Mouse (Mus musculus) MEL (cell line): Measurements from ENCODE around the gene Nudt9. TPM values are rescaled to one million over a fixed set of nuclear protein-coding genes. Genes with fewer than 3 reads are reported as not detected.

ENCODE experiments used
- DNase-seq: peaks from one replicate; pipeline ENCODE4 v3.0.0; 2011; ENCODE audit warnings: low read depth, low spot score
- H3K27ac ChIP-seq: 2 replicates; pipeline ENCODE4 v1.5.1; 2012; ENCODE audit warnings: low read depth, mild to moderate bottlenecking, control low read depth, low read length, moderate library complexity; ENCODE audit not compliant: control insufficient read depth
- H3K27me3 ChIP-seq, 2 experiments: fragments of 150-350 bp in 1 of 2; sonication (generic) in 1 of 2; 2 replicates each; pipeline ENCODE4 v1.6.1; 2012; ENCODE audit warnings: low read length in 2 of 2, mild to moderate bottlenecking in 2 of 2, improper control_type of control experiment in 1 of 2, moderate library complexity in 1 of 2; ENCODE audit not compliant: insufficient read depth in 2 of 2, control insufficient read depth in 1 of 2
- H3K36me3 ChIP-seq, 2 experiments: 2 replicates each; pipeline ENCODE4 v1.6.1; 2012 to 2014; ENCODE audit warnings: low read length in 2 of 2, improper control_type of control experiment in 1 of 2, inconsistent platforms in 1 of 2, mild to moderate bottlenecking in 1 of 2; ENCODE audit not compliant: insufficient read depth in 2 of 2, control insufficient read depth in 1 of 2
- H3K4me1 ChIP-seq, 2 experiments: fragments of 150-350 bp in 1 of 2; sonication (generic) in 1 of 2; 2 replicates each; pipeline ENCODE4 v1.6.1; 2012; ENCODE audit warnings: low read length in 2 of 2, improper control_type of control experiment in 1 of 2, mild to moderate bottlenecking in 1 of 2; ENCODE audit not compliant: insufficient read depth in 2 of 2, control insufficient read depth in 1 of 2
- H3K4me3 ChIP-seq, 2 experiments: fragments of 150-350 bp in 1 of 2; sonication (generic) in 1 of 2; 2 replicates each; pipeline ENCODE4 v1.5.1; 2012; ENCODE audit warnings: low read depth in 2 of 2, low read length in 2 of 2, mild to moderate bottlenecking in 2 of 2, moderate library complexity in 2 of 2, control low read depth in 1 of 2, improper control_type of control experiment in 1 of 2; ENCODE audit not compliant: control insufficient read depth in 1 of 2, insufficient read depth in 1 of 2
- H3K79me2 ChIP-seq: 2 replicates; pipeline ENCODE4 v1.6.1; 2012; ENCODE audit warnings: mild to moderate bottlenecking, low read length, moderate library complexity; ENCODE audit not compliant: control insufficient read depth, poor library complexity, insufficient read depth
- H3K9ac ChIP-seq: 2 replicates; pipeline ENCODE4 v1.6.1; 2012; ENCODE audit warnings: low read depth, mild to moderate bottlenecking, control low read depth, low read length, moderate library complexity; ENCODE audit not compliant: control insufficient read depth, poor library complexity, severe bottlenecking
- H3K9me3 ChIP-seq: fragments of 150-350 bp; sonication (generic); replicated peaks from 2 replicates; pipeline ENCODE4 v1.6.1; 2012; ENCODE audit warnings: mild to moderate bottlenecking, low read length, improper control_type of control experiment, moderate library complexity; ENCODE audit not compliant: insufficient read depth
- CTCF ChIP-seq, 3 experiments: IDR thresholded peaks in 2 of 3; conservative IDR thresholded peaks in 1 of 3; 2 replicates each; pipeline ENCODE4 v1.5.1; 2011 to 2012; ENCODE audit warnings: low read length in 3 of 3, low read depth in 2 of 3, mild to moderate bottlenecking in 2 of 3, improper control_type of control experiment in 1 of 3, inconsistent platforms in 1 of 3, mixed read lengths in 1 of 3, moderate library complexity in 1 of 3; ENCODE audit not compliant: control insufficient read depth in 1 of 3, insufficient read depth in 1 of 3, poor library complexity in 1 of 3, severe bottlenecking in 1 of 3
- EP300 ChIP-seq, 2 experiments: IDR thresholded peaks; 2 replicates each; pipeline ENCODE4 v1.6.1; 2011; ENCODE audit warnings: improper control_type of control experiment in 2 of 2, low read length in 2 of 2, low read depth in 1 of 2, mild to moderate bottlenecking in 1 of 2
- ETS1 ChIP-seq: IDR thresholded peaks from 2 replicates; pipeline ENCODE4 v1.6.1; 2012; ENCODE audit warnings: low read depth, mild to moderate bottlenecking, inconsistent platforms, low read length, improper control_type of control experiment, moderate library complexity
- GATA1 ChIP-seq: IDR thresholded peaks from 2 replicates; pipeline ENCODE4 v1.6.1; 2011; ENCODE audit warnings: low read depth, low read length, improper control_type of control experiment
- KAT2A ChIP-seq: conservative IDR thresholded peaks from 2 replicates; pipeline ENCODE4 v1.6.1; 2012; ENCODE audit warnings: low read depth, low read length, improper control_type of control experiment, inconsistent platforms
- MYC ChIP-seq: IDR thresholded peaks from 2 replicates; pipeline ENCODE4 v1.6.1; 2011; ENCODE audit warnings: low read depth, mild to moderate bottlenecking, low read length, improper control_type of control experiment, moderate library complexity
- POLR2A ChIP-seq, 2 experiments: IDR thresholded peaks; 2 replicates each; pipeline ENCODE4 v1.6.1; 2011 to 2012; ENCODE audit warnings: low read length in 2 of 2, mild to moderate bottlenecking in 2 of 2, control low read depth in 1 of 2, improper control_type of control experiment in 1 of 2, low read depth in 1 of 2, moderate library complexity in 1 of 2; ENCODE audit not compliant: control insufficient read depth in 1 of 2, insufficient read depth in 1 of 2, poor library complexity in 1 of 2
- POLR2AphosphoS5 ChIP-seq: IDR thresholded peaks from 2 replicates; pipeline ENCODE4 v1.6.1; 2012; ENCODE audit warnings: low read depth, borderline replicate concordance, mild to moderate bottlenecking, inconsistent platforms, low read length, moderate library complexity, mixed read lengths
- RAD21 ChIP-seq: IDR thresholded peaks from 2 replicates; pipeline ENCODE4 v1.6.1; 2011; ENCODE audit warnings: mild to moderate bottlenecking, low read depth, low read length, improper control_type of control experiment
- RCOR1 ChIP-seq: IDR thresholded peaks from 2 replicates; pipeline ENCODE4 v1.6.1; 2012; ENCODE audit warnings: low read depth, mild to moderate bottlenecking, inconsistent platforms, low read length, improper control_type of control experiment
- SIN3A ChIP-seq: IDR thresholded peaks from 2 replicates; pipeline ENCODE4 v1.6.1; 2012; ENCODE audit warnings: low read length, improper control_type of control experiment, inconsistent platforms
- SMC3 ChIP-seq: IDR thresholded peaks from 2 replicates; pipeline ENCODE4 v1.6.1; 2011; ENCODE audit warnings: low read depth, low read length, improper control_type of control experiment
- TAL1 ChIP-seq: IDR thresholded peaks from 2 replicates; pipeline ENCODE4 v1.6.1; 2012; ENCODE audit warnings: mild to moderate bottlenecking, inconsistent platforms, low read length, moderate library complexity, mixed read lengths
- TBP ChIP-seq: IDR thresholded peaks from 2 replicates; pipeline ENCODE4 v1.8.0; 2011; ENCODE audit warnings: low read depth, low read length, improper control_type of control experiment
- TCF12 ChIP-seq: IDR thresholded peaks from 2 replicates; pipeline ENCODE4 v1.6.1; 2014; ENCODE audit warnings: low read depth, mild to moderate bottlenecking, inconsistent platforms, low read length, improper control_type of control experiment, moderate library complexity
- USF1 ChIP-seq: IDR thresholded peaks from 2 replicates; pipeline ENCODE4 v1.6.1; 2014; ENCODE audit warnings: low read depth, mild to moderate bottlenecking, inconsistent platforms, low read length, improper control_type of control experiment, moderate library complexity
- ZKSCAN1 ChIP-seq: IDR thresholded peaks from 2 replicates; pipeline ENCODE4 v1.6.1; 2012; ENCODE audit warnings: low read depth, mild to moderate bottlenecking, inconsistent platforms, low read length, improper control_type of control experiment, moderate library complexity
- ZMIZ1 ChIP-seq: IDR thresholded peaks from 2 replicates; pipeline ENCODE4 v1.6.1; 2012; ENCODE audit warnings: low read depth, mild to moderate bottlenecking, inconsistent platforms, low read length, improper control_type of control experiment, moderate library complexity
- ZNF384 ChIP-seq: IDR thresholded peaks from 2 replicates; pipeline ENCODE4 v1.6.1; 2012; ENCODE audit warnings: low read depth, mild to moderate bottlenecking, inconsistent platforms, low read length, improper control_type of control experiment
- polyA plus RNA-seq, 2 experiments: library from polyadenylated mRNA; stranded (reverse) in 1 of 2; unstranded in 1 of 2; fragments of >175 nt in 1 of 2; fragments of >200 nt in 1 of 2; gene quantifications; 2 replicates each; pipeline versions ENCODE4 v1.2.1 to v1.2.4; 2012; ENCODE audit warnings: low replicate concordance in 2 of 2, low read depth in 1 of 2; ENCODE audit not compliant: insufficient read length in 2 of 2, insufficient read depth in 1 of 2, missing spikeins in 1 of 2
- total RNA-seq: library from RNA; depleted of rRNA; stranded (reverse); fragments of 300-350 nt; gene quantifications from 2 replicates; pipeline ENCODE4 v1.2.3, GENCODE M21; 2012

Nudt9 gene
- total and polyA plus RNA-seq, 3 experiments: 102 to 125 TPM; not detected in 1

DNA sequence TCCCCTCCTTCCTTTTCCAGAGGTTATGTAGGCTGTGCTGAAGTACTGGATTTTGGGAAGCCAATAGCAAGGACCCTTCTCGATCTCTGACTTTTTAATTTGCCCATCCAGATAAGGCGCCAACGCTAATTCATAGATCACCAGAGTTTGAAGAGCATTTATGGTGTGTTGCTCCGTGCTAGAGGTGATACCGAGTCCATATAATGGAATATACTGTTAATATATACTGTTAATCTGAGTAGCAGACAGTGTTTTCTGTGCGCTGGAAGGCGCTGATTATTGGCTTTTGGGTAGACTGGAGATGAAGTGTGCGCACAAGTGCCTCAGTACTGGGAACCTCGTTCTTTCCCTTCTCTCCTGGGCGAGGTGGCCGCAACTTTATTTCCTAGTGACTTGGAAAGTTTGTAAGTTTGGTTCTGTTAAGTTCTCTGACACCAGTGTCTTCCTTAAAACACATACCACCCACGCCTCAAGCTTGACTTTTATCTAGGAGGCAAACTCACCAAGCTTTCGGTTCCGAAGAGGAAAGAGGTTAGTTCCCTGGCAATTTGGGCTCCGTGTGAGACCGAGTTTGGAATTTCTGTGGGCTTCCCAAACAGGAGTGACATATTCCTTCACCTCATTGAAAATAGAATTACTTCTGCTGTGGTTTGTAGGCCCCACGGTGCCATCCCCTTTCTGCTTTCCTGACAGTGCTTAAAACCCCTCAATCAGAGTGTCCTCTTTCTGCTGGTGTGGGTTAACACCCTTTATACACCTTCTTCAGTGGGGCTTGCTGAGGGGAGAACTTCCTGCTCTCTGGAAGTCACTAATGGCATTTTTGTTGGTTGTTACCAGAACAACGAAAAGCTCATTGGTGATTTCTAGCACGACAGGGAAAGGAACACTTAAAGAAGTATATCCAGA is 1.3 kb downstream of the Nudt9 start (continued):
- TF ChIP-seq RAD21: no peak
- peak; percentile 52; the same call in 1 of the 2 replicates for TF ChIP-seq MYC

DNA sequence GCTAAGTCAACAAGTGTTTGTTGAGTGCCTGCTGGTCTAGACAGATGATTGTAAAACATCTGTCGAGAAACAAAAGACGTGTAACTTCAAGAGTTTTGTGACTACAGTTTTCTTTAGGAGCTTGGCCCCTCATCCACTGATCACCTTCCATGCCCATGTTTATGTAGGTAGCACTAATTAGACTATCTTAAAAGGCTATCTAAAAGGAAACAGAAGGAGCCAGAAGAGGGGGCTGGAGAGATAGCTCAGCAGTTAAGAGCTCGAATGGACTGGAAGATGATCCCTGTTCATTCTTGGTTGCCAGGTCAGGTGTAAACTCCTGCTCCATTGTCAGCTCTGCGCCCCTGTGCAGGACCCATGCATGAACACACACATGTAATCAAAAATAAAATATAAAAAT is 2.0 kb downstream of the Nudt9 start:
- peak; percentile 47 for DNase-seq
- H3K27ac ChIP-seq: peak overlapping the region; percentile 88
- peaks cover 9 to 28% of the 10 kb centered on the region in 2 experiments for H3K4me1 ChIP-seq
- H3K27me3 ChIP-seq: no peaks in the 10 kb centered on the region
- peak overlapping the region; percentile 80 for H3K9ac ChIP-seq
- H3K79me2 ChIP-seq: peaks cover 16% of the 10 kb centered on the region
- TF ChIP-seq GATA1 (peak; percentile 80), RAD21 (no peak; the same call in 1 of the 2 replicates), TAL1 (peak; percentile 27; the same call in 1 of the 2 replicates), TCF12 (peak; percentile 61; the same call in 1 of the 2 replicates), CTCF (IDR thresholded peaks at IDR 0.05 in 2 of 3, conservative IDR thresholded peaks at IDR 0.05 in 1 of 3; ENCODE audit: control insufficient read depth in 1 of 3, insufficient read depth in 1 of 3, low read depth in 2 of 3, low read length in 3 of 3, poor library complexity in 1 of 3, severe bottlenecking in 1 of 3) (peak in 1 of 3 experiments; percentile 22; a peak in 2 of 6 replicates), TBP (peak; percentile 56; the same call in 1 of the 2 replicates), ZMIZ1 (peak; percentile 16; the same call in 1 of the 2 replicates), ETS1 (no peak), EP300 (IDR thresholded peaks at IDR 0.05; ENCODE audit: low read depth in 1 of 2, low read length in 2 of 2) (peak in 1 of 2 experiments; percentile 64; a peak in 3 of 4 replicates), SIN3A (0 out of 2 replicates have a peak, but pooled peaks have one; percentile 10)
- TF ChIP-seq, all 39 proteins: peak for 8
- peaks cover 6 to 33% of the 10 kb centered on the region in 2 experiments for H3K36me3 ChIP-seq
- H3K4me3 ChIP-seq: peak overlapping the region; percentile 92 to 95
- no peaks in the 10 kb centered on the region for H3K9me3 ChIP-seq

DNA sequence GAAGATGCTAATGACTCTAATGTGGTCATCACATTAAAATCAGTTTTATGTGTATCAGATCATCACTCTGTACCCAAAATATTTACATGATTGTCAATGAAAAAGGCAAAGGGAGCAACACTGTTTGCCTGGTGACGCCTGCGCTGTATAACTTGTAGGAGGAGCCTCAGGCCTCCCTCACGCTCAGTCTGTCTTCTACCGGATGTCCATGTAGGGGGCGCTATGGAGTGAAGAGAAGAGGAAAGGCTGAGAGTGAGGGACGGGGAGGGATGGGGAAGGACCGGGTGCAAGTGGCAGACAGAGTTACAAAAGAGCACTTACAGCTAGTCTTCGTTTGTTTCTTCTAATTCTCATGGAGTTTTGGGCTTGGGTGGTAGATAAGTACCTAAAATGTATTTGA is 6.8 kb downstream of the Nudt9 start:
- Histone ChIP-seq H3K27me3 (no peaks in the 10 kb centered on the region), H3K4me3 (no peak overlapping the region), H3K4me1 (peaks cover 8 to 13% of the 10 kb centered on the region in 2 experiments), H3K36me3 (peaks cover 14 to 20% of the 10 kb centered on the region in 2 experiments), H3K9me3 (no peaks in the 10 kb centered on the region), H3K9ac (no peak overlapping the region), H3K27ac (no peak overlapping the region), H3K79me2 (peaks cover 5% of the 10 kb centered on the region)
- DNase-seq: peak; percentile 67
- TF ChIP-seq POLR2AphosphoS5 (no peak), CTCF (IDR thresholded peaks at IDR 0.05 in 2 of 3, conservative IDR thresholded peaks at IDR 0.05 in 1 of 3; ENCODE audit: control insufficient read depth in 1 of 3, insufficient read depth in 1 of 3, low read depth in 2 of 3, low read length in 3 of 3, poor library complexity in 1 of 3, severe bottlenecking in 1 of 3) (peak; percentile 45 to 62 (median 60)), EP300 (IDR thresholded peaks at IDR 0.05; ENCODE audit: low read depth in 1 of 2, low read length in 2 of 2) (no peak), POLR2A (IDR thresholded peaks at IDR 0.05; ENCODE audit: control insufficient read depth in 1 of 2, insufficient read depth in 1 of 2, low read depth in 1 of 2, low read length in 2 of 2, poor library complexity in 1 of 2) (no peak), TBP (no peak), USF1 (no peak), SMC3 (0 out of 2 replicates have a peak, but pooled peaks have one; percentile 24), ZNF384 (no peak), ZKSCAN1 (no peak), RAD21 (no peak), RCOR1 (no peak), KAT2A (no peak)
